Mouse (Mus musculus): ENCODE data around the gene Ddi2.

- TF ChIP-seq POLR2A (IDR thresholded peaks at IDR 0.05; ENCODE audit: low read depth, low read length) (no peak), CTCF (conservative IDR thresholded peaks at IDR 0.05; ENCODE audit: insufficient read depth, insufficient read length, low read depth, low read length) (no peak)
These were observed 53.1 kb downstream of the Ddi2 start for GRCm38 (mm10) chr4:141669898-141670712.

Measured in kidney, adult 2 months (tissue).